Mouse (Mus musculus) layer of hippocampus, adult 2 months (tissue): ENCODE measurements around the gene Ffar1. TPM values are rescaled to one million over a fixed set of nuclear protein-coding genes. Genes with fewer than 3 reads are reported as not detected.

ENCODE experiments used
- DNase-seq, 2 experiments: peaks; one replicate each; pipeline ENCODE4 v3.0.0; 2022; ENCODE audit warnings: low spot score in 2 of 2
- H3K27ac ChIP-seq: fragments of 200-600 bp; 2 replicates; pipeline ENCODE4 v1.8.1; 2022
- H3K4me3 ChIP-seq: fragments of 200-600 bp; 2 replicates; pipeline ENCODE4 v1.8.1; 2022; ENCODE audit warnings: mild to moderate bottlenecking
- CTCF ChIP-seq: fragments of 200-600 bp; conservative IDR thresholded peaks from 2 replicates; pipeline ENCODE4 v1.8.1; 2022; ENCODE audit warnings: antibody characterized with exemption, mild to moderate bottlenecking, moderate library complexity
- total RNA-seq, 2 experiments: library from RNA; stranded (reverse); gene quantifications; 2 replicates each; pipeline ENCODE4 v1.2.3; 2021

Gene Ffar1
- total RNA-seq, 2 experiments from 2014 or later = not detected

DNA sequence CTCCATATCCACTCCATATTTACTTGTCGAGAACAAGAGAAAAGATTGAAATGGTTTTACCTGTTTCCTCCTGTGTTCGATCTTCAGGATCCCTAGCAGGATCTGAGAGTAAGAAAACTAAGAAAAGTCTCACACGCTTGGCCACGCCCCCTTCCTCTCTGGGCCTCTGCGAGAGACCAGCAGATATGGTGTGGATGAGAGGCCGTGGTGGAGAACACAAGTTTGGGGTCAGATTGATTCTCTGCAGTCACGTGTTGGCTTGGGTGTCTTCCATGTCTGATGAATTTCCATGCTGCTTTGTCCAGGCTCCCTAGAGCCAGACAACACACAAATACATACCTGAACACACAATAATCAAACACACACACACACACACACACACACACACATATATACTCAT, 18.8 kb upstream of the Ffar1 start, which contains the start of gene Cd22:
Gene Cd22 (minus strand): TSS at position 167 of the 400 bp plus-strand sequence.
- TF ChIP-seq CTCF = no peak
- no peak for DNase-seq
- H3K27ac ChIP-seq = no peak within 1 kb of the TSS
- H3K4me3 ChIP-seq = no peak within 1 kb of the TSS

DNA sequence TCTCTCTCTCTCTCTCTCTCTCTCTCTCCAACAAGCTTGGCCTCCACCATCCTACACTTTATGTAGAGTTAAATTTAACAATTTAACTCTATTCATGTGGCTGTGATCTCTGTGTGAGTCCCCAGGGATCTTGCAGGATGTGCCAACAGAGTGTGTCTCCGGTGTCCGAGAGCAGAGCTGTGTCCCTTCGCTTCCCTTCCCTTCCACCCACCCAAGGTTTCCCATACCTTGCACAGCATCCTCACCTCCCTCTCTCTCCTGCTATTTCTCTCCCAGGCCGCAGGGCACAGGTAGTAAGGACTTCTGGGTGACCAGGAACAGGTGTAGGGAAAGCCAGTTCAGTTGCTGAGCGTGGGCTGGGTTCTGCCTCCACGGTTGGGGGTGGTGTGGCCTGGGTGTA, 17.6 kb upstream of the Ffar1 start:
- Histone ChIP-seq H3K27ac (no peak overlapping the region), H3K4me3 (no peak overlapping the region)
- no peak for DNase-seq
- TF ChIP-seq CTCF = no peak

DNA sequence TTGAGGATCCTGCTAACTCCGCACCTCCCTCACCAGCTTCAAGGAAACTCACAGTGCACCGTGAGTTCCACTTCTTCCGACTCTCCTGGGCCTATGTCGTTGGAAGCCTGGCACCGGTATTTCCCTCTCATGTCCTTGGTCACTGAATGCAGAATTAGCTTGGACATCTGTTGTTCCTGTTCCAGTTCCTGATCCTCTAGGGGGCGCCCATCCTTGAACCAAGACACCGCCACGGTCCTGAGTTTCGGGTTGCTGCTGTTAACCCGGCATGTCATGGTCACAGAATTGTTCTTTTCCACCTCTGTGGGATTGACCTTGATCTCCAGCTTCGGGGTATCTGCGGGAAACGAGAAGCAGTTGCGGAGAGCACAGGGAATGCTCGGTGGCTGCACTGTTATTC, 11.7 kb upstream of the Ffar1 start:
- peak; percentile 86 for TF ChIP-seq CTCF
- Histone ChIP-seq H3K27ac (no peak overlapping the region), H3K4me3 (no peak overlapping the region)
- peak; percentile 27 to 69 for DNase-seq

DNA sequence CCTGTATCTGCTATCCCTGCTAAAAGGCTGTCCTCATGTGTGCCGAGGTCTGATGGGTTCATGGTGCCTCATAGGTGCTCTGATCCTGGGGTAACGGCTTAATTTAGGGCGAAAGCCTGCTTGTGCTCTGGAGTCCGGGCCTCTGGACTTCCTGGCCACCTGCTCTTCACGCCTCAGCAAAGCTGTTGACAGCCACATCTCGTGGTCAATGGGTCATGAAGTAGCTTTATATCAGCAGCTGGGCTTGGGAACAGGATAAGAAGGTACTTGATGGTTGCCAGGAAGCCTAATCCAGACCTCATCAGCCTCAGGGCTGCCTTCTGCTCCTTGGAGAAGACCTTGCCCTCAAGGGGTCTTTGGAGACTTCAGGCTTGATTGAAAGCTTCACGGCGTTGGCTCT, 2.0 kb upstream of the Ffar1 start:
- TF ChIP-seq CTCF = no peak
- no peak overlapping the region for H3K4me3 ChIP-seq
- H3K27ac ChIP-seq = no peak overlapping the region
- DNase-seq = no peak

DNA sequence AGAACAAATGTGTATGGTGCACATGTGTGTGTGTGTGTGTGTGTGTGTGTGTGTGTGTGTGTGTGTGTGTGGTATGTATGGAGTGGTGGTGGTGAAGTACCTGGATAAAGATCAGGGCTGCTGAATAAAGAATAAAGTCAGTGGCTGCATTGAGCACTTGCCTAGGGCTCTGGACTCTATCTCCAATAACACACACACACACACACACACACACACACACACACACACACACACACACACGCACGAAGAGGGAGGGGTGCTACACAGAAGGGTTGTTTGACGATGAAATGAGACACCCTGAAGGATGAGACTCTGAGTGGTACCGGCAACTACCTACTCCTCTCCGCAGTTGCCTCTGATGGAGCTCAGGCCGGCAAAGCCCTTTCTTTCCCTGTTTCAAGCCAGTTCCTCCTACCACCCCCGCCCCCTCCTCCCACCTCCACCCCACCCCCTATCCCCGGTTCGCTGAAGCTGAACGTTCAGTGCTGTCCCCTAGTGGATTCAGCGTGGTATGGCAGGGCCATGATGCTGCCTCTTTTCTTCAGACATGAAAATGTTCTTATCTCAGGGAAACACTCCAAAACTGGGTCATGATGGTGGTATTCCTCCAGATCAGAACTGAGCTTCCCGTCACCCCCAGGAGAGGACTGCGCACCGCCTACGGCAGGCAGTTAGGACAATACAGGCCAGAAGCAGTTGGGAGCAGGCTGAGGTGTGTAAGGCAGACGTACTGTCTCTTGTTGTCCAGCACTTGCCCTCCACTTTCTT, 1.5 kb downstream of the Ffar1 start:
- H3K4me3 ChIP-seq = no peak overlapping the region
- DNase-seq = peak; percentile 10 to 61
- peak; percentile 80 for TF ChIP-seq CTCF
- H3K27ac ChIP-seq = no peak overlapping the region

DNA sequence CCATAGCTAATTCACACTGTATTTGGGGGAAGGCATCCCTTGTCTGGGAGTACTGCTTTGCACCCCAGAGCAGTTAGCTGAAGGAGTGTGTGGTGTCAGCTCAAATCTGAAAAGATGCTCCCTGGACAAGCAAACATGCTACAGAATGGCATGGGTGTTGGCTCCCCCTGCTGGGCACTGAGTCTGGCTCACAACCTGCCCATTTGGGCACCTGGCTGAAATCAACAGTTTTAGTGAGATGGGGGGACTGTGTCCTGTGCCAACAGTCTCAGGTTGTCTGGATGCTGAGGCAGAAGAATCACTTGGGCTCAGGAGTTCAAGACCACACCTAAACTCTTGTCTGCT, 2.1 kb downstream of the Ffar1 start:
- no peak overlapping the region for H3K27ac ChIP-seq
- peak; percentile 67 to 72 for DNase-seq
- peak; percentile 85 for TF ChIP-seq CTCF
- no peak overlapping the region for H3K4me3 ChIP-seq

DNA sequence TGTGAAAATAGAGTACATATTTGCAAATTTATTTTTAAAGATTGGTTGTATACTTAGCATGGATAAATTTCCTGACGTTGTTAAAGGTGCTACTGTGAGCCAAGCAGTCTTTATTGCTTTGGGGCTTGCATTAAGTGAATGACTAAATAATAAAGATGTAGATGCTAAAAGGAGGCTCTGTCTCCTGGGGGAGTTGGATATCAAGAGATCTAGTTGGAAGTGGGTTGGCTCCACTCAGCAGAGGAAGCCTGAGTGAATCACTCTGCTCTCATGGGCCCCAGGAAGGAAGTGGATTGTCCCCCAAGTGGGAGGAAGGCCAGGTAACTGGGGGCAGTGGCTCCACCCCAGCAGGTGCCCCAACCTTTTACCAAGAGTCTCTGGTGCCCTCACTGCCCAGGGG, 3.6 kb downstream of the Ffar1 start:
- no peak for TF ChIP-seq CTCF
- Histone ChIP-seq H3K4me3 (no peak overlapping the region), H3K27ac (no peak overlapping the region)
- no peak for DNase-seq

DNA sequence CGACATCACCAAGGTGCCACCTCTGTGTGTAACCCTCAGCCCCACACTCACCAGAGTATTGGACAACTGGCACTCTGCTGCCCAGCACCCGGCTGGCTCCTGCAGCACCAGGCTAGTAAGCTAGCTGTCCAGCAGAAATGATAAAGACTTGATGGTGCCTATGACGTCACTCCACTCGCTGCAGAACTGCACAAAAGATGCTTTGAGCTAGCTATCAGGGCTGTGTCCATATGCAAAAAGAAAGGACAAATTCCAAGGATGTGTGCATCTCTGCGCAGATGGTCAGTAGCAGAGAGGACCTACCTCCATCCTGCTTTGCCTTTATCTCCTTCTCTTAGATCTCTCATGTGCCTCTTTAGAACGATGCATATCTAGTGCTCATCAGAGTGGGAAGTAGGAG, 5.3 kb downstream of the Ffar1 start, which contains the start of gene Ffar3:
Gene Ffar3 (minus strand): TSS at position 101 of the 400 bp plus-strand sequence.
- Histone ChIP-seq H3K27ac (no peak within 1 kb of the TSS), H3K4me3 (no peak within 1 kb of the TSS)
- no peak for DNase-seq
- TF ChIP-seq CTCF = no peak

DNA sequence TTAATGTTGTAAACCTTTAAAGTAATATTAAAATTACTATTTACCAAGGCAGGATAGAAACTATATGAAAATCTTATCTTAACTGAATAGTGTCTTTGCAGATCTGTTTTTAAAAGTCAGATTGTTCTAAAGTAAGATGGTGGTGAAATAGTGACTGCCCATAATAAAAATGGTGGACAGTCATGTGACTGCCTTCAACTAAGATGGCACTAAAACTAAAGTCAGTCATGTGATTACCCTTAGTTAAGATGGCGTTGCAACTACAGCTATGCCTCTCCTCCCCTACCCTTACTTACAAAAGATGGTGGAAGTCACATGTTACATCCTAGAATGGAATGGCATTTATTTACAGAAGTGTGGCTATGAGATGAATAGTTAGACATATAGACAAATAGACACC, 9.9 kb downstream of the Ffar1 start:
- Histone ChIP-seq H3K27ac (no peak overlapping the region), H3K4me3 (no peak overlapping the region)
- DNase-seq = no peak
- no peak for TF ChIP-seq CTCF

DNA sequence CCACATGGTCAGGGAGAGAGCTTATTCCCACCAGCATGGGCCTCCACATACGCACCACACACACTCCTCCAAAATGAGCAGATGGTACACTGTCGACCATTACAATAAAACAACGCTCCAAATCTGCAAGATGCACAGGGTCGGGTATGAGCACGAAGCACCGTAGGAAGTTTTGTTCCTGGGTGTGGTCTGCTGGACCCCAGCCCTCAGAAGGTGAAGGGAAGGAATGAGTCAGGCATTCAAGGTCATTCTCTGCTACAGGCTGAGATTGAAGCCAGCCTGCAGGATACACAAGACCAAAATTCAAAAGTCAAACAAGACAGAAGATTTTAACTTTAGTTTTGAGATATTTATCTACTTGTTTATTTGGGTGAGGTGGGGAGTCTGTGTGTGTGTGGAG, 13.4 kb downstream of the Ffar1 start:
- no peak overlapping the region for H3K27ac ChIP-seq
- DNase-seq = no peak
- TF ChIP-seq CTCF = no peak
- no peak overlapping the region for H3K4me3 ChIP-seq

DNA sequence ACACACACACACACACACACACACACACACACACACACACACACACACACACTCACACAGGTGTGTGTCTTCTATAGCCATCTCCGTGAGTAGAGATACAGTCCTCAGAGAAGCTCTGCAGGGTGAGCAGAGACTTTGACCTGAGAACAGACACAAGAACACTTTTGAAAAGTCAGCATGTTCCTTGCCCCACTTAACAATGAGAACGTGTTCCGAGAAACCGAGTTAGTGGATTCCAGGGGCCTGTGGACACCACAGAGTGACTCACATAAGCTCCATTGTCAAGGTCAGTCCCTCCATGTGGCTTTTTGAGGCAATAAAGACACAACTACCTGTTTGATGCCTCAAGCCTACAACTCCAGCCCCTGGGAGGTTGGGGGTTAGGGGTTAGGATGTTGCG, 14.0 kb downstream of the Ffar1 start:
- DNase-seq = no peak
- no peak for TF ChIP-seq CTCF
- no peak overlapping the region for H3K27ac ChIP-seq
- no peak overlapping the region for H3K4me3 ChIP-seq

DNA sequence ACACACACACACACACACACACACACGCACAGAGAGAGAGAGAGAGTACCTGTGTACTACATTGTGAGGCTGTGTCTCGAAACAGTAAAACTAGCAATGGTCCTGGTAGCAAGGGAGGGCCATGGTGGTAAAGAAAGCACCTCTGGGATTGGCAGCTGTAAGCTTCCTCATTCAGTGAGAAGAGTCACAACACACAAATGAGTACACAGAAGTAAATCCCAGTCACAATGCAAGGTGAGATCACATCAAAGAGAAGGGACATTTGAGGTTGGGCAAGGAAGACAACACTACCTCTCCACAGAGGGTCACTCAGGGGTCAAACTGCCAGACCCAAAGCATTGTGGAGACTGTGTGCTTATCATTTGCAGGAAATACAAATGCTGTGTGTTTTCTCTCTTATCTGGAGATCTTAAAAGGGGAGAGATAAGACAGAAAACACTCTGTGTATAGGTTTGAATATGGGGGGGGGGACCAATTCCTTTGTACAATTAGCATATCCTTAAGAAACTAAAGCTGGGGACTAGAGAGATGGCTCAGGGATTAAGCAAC, 14.8 kb downstream of the Ffar1 start:
- no peak for TF ChIP-seq CTCF
- H3K27ac ChIP-seq = no peak overlapping the region
- DNase-seq = no peak
- no peak overlapping the region for H3K4me3 ChIP-seq

DNA sequence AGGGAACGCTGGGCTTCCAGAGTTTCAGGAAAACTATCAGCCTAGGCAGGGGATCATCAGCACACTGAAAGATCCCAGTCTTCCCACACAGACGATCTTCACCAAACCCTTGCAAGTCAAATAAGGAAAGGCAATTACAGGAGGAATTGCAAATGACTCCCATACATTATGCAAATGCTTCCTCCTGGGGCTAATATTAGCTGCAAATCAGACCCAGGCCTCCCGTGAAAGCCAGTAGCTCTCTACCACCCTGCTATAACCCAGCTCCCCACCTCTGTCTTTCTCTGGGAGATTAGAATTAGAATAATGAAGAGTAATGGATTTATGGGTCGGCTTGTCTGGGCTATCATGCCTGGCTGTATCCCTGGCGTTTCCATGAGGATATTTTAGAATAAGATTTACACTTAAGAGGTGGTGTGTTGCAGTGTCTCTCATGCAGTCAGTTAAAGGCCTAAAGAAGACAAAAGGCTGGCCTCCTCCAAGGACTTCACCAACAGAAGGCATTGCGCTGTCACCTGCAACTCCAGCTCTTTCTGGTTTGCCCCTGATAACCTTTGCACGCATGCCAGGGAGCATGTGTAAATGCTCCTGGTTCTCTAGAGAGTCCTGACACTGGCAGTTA, 16.6 kb downstream of the Ffar1 start:
- H3K27ac ChIP-seq = no peak overlapping the region
- TF ChIP-seq CTCF = no peak
- no peak overlapping the region for H3K4me3 ChIP-seq
- DNase-seq = no peak

DNA sequence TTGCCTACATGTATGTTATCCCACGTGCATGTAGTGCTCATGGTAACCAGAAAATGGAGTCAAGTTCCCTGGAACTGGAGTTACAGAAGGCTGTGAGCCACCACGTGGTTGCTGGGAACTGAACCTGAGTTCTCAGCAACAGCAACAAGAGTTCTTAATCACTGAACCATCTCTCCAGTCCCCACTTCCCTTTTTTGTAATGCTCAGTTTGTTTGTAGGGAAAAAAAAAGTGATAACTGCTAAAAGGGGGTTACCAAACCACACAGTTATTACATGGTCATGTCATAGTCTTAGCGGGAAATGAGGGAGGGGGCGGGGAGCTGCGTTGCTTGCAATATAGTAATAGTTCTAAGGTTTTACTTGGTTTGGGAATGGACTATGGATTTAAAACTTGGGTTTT, 19.3 kb downstream of the Ffar1 start:
- no peak for DNase-seq
- no peak for TF ChIP-seq CTCF
- no peak overlapping the region for H3K27ac ChIP-seq
- H3K4me3 ChIP-seq = no peak overlapping the region
